Mouse (Mus musculus) heart, embryonic 14.5 days (tissue): Measurements from ENCODE around the gene Pygo2. TPM values are rescaled to one million over a fixed set of nuclear protein-coding genes. Genes with fewer than 3 reads are reported as not detected.

Source experiments
- ATAC-seq: fragments of 200-750 bp; cut with Nextera tagmentation; 2 replicates; pipeline ENCODE4 v1.8.0; 2017; ENCODE audit warnings: low read depth, moderate TSS enrichment; ENCODE audit not compliant: insufficient number of reproducible peaks, insufficient read depth, low FRiP score
- H3K27ac ChIP-seq, 2 experiments: fragments of 200-500 bp in 1 of 2; fragments of 300-500 bp in 1 of 2; sonication (generic) in 1 of 2; replicated peaks in 1 of 2; 2 replicates each; pipeline ENCODE4 v1.5.1; 2012 to 2014; ENCODE audit warnings: low read depth in 2 of 2, low read length in 2 of 2, control low read depth in 1 of 2, mild to moderate bottlenecking in 1 of 2, mixed read lengths in 1 of 2; ENCODE audit not compliant: control insufficient read depth in 1 of 2, insufficient read depth in 1 of 2
- H3K27me3 ChIP-seq: fragments of 300-500 bp; sonication (generic); 2 replicates; pipeline ENCODE4 v1.6.1; 2014; ENCODE audit warnings: mild to moderate bottlenecking, low read length, control low read depth; ENCODE audit not compliant: control insufficient read depth, insufficient read depth
- H3K36me3 ChIP-seq: fragments of 300-500 bp; sonication (generic); 2 replicates; pipeline ENCODE4 v1.6.1; 2014; ENCODE audit warnings: mild to moderate bottlenecking, control low read depth, low read length, mixed read lengths; ENCODE audit not compliant: control insufficient read depth, insufficient read depth
- H3K4me1 ChIP-seq, 2 experiments: fragments of 200-500 bp in 1 of 2; fragments of 300-500 bp in 1 of 2; sonication (generic) in 1 of 2; 2 replicates each; pipeline ENCODE4 v1.6.1; 2012 to 2014; ENCODE audit warnings: low read length in 2 of 2, control low read depth in 1 of 2, mixed read lengths in 1 of 2; ENCODE audit not compliant: control insufficient read depth in 2 of 2, insufficient read depth in 2 of 2
- H3K4me2 ChIP-seq: fragments of 300-500 bp; sonication (generic); 2 replicates; pipeline ENCODE4 v1.6.1; 2014; ENCODE audit warnings: mild to moderate bottlenecking, low read length
- H3K4me3 ChIP-seq, 2 experiments: fragments of 200-500 bp in 1 of 2; fragments of 300-500 bp in 1 of 2; sonication (generic) in 1 of 2; 2 replicates each; pipeline ENCODE4 v1.5.1; 2012 to 2014; ENCODE audit warnings: low read length in 2 of 2, mild to moderate bottlenecking in 2 of 2, control low read depth in 1 of 2, low read depth in 1 of 2, moderate library complexity in 1 of 2; ENCODE audit not compliant: control insufficient read depth in 1 of 2, insufficient read depth in 1 of 2
- H3K9ac ChIP-seq: fragments of 300-500 bp; sonication (generic); 2 replicates; pipeline ENCODE4 v1.6.1; 2014; ENCODE audit warnings: mild to moderate bottlenecking, low read length
- H3K9me3 ChIP-seq: fragments of 300-500 bp; sonication (generic); 2 replicates; pipeline ENCODE4 v1.6.1; 2016; ENCODE audit warnings: low read length, control low read depth; ENCODE audit not compliant: control insufficient read depth
- WGBS: fragments of 180-500 bp; shearing (Covaris S2); extraction: QIAGEN DNeasy Blood & Tissue Kit; methylation state at CpG from one replicate; pipeline ENCODE4 v1.1.7; 2014; 5-methylcytosine and 5-hydroxymethylcytosine counted together
- polyA plus RNA-seq: library from polyadenylated mRNA; unstranded; fragments of >200 nt; fragmentation: Nextera tagmentation; extraction: Ambion mirVana; gene quantifications from 2 replicates; pipeline ENCODE4 v1.2.1, GENCODE M21; 2014

Gene Pygo2
- polyA plus RNA-seq, 1 experiment from 2014 or later, result 27.8 TPM

- 69% methylated on average over 11 of the region's 12 CpGs for WGBS
- no peak overlapping the region for H3K27ac ChIP-seq
- no peaks in the 10 kb centered on the region for H3K9me3 ChIP-seq
- no peak overlapping the region for H3K4me3 ChIP-seq
- H3K9ac ChIP-seq, result no peak overlapping the region
- H3K4me1 ChIP-seq, result peaks cover 0 to 6% of the 10 kb centered on the region in 2 experiments; a peak in 3 of 4 replicates
- ATAC-seq, result no peak
- no peaks in the 10 kb centered on the region for H3K27me3 ChIP-seq
- H3K4me2 ChIP-seq, result no peak overlapping the region
- H3K36me3 ChIP-seq, result peaks cover 18% of the 10 kb centered on the region
These were observed 45.5 kb upstream of the Pygo2 start for GRCm38 (mm10) chr3:89384331-89385076.

- H3K4me2 ChIP-seq, result no peak overlapping the region
- H3K4me1 ChIP-seq, result peaks cover 4 to 13% of the 10 kb centered on the region in 2 experiments
- no peak overlapping the region for H3K9ac ChIP-seq
- no peaks in the 10 kb centered on the region for H3K9me3 ChIP-seq
- H3K36me3 ChIP-seq, result peaks cover 8% of the 10 kb centered on the region
- H3K4me3 ChIP-seq, result no peak overlapping the region
- WGBS, result 57% methylated on average over 11 of the region's 11 CpGs
- no peak for ATAC-seq
- no peaks in the 10 kb centered on the region for H3K27me3 ChIP-seq
- H3K27ac ChIP-seq, result no peak overlapping the region
These were observed 44.6 kb upstream of the Pygo2 start for GRCm38 (mm10) chr3:89385451-89385850.

GRCm38 (mm10) chr3:89386438-89387420 is 43.3 kb upstream of the Pygo2 start:
- Histone ChIP-seq H3K4me2 (no peak overlapping the region), H3K4me1 (peaks cover 10 to 25% of the 10 kb centered on the region in 2 experiments), H3K4me3 (no peak overlapping the region), H3K36me3 (no peaks in the 10 kb centered on the region), H3K9me3 (no peaks in the 10 kb centered on the region), H3K27me3 (no peaks in the 10 kb centered on the region), H3K27ac (no peak overlapping the region), H3K9ac (no peak overlapping the region)
- WGBS, result 72% methylated on average over 17 of the region's 17 CpGs
- no peak for ATAC-seq

DNA sequence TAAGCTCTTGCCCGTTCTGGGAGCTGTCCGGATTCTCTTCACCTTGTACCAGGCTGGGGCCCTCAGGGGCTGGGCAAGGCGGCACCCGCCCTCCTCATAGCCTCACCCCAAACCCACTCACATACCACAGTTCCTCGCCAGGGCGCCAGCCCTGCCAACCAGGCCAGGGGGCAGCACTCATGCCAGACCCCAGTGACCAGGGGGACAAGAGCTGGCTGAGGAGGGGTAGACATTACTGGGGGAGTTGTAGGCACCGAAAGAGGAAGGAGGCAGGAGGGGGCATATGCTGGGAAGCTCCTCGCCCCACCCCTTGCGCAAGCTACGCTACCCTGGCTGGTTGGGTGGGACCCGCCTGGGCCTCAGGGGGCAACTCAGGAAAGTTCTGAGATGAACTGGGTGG is 42.4 kb upstream of the Pygo2 start:
- H3K27ac ChIP-seq, result no peak overlapping the region
- no peak overlapping the region for H3K4me2 ChIP-seq
- H3K4me3 ChIP-seq, result no peak overlapping the region
- no peaks in the 10 kb centered on the region for H3K27me3 ChIP-seq
- no peak overlapping the region for H3K9ac ChIP-seq
- no peaks in the 10 kb centered on the region for H3K36me3 ChIP-seq
- ATAC-seq, result no peak
- H3K9me3 ChIP-seq, result no peaks in the 10 kb centered on the region
- WGBS, result 88% methylated on average over 11 of the region's 11 CpGs
- H3K4me1 ChIP-seq, result peaks cover 10 to 25% of the 10 kb centered on the region in 2 experiments

GRCm38 (mm10) chr3:89388134-89388881 is 41.7 kb upstream of the Pygo2 start:
- Histone ChIP-seq H3K4me3 (no peak overlapping the region), H3K27me3 (no peaks in the 10 kb centered on the region), H3K4me2 (no peak overlapping the region), H3K27ac (no peak overlapping the region), H3K9me3 (no peaks in the 10 kb centered on the region), H3K36me3 (no peaks in the 10 kb centered on the region), H3K4me1 (peaks cover 10 to 25% of the 10 kb centered on the region in 2 experiments), H3K9ac (no peak overlapping the region)
- WGBS, result 76% methylated on average over 11 of the region's 11 CpGs
- ATAC-seq, result no peak

DNA sequence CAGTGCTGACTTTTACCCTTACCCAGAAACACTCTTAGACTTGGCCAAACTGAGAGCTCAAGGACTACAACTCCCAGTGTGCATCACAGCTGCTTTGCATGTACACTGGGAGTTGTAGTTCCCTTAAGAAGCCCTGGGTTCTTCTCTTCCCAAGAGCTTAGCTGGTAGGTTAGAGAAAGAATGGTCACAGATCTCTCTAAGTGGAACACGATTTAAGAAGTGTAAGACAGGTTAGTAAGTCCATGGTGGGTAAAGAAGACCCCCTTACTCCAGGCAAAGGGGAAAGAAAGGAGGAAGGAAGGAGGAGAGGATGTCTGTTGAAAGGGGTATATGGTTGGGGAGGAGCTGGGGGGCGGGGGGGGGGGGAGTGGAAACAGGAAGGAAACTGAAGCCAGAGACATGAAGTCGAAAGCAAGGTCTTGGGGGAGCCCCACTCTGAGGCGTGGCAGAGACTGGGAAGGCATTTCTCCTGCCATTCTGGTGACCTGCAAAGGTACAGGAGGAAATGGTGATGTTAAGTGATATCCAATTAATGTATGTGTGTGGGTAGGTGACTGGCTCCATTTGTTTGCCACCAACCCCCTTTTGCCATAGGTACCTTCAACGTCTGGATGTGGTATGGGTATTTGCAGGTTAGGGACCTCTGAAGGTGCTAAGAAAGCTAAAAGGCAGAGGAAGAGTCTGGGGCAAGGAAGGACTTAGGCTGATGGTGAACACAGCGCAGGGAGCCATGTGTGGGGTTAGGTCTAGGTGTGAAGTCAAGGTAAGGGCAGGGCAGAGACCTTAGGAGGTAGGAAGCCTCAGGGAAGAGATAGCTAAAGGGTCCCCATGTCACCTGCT is 40.9 kb upstream of the Pygo2 start:
- no peak for ATAC-seq
- Histone ChIP-seq H3K4me1 (peaks cover 10 to 25% of the 10 kb centered on the region in 2 experiments), H3K27ac (no peak overlapping the region)

More for the DNA sequence above, 40.9 kb upstream of the Pygo2 start:
- WGBS, result 57% methylated on average over 5 of the region's 6 CpGs
- H3K27me3 ChIP-seq, result no peaks in the 10 kb centered on the region
- H3K4me3 ChIP-seq, result no peak overlapping the region
- no peaks in the 10 kb centered on the region for H3K36me3 ChIP-seq
- no peaks in the 10 kb centered on the region for H3K9me3 ChIP-seq
- no peak overlapping the region for H3K9ac ChIP-seq
- H3K4me2 ChIP-seq, result no peak overlapping the region
